Mouse (Mus musculus) liver, embryonic 14.5 days (tissue): ENCODE results near the gene Clasp1.

Source experiments
- CTCF ChIP-seq: IDR thresholded peaks from 2 replicates; pipeline ENCODE4 v1.5.1; 2016; ENCODE audit warnings: antibody characterized with exemption, low read depth, control low read depth
- EP300 ChIP-seq: IDR thresholded peaks from 2 replicates; pipeline ENCODE4 v1.6.1; 2016; ENCODE audit warnings: antibody characterized with exemption, low read depth

DNA sequence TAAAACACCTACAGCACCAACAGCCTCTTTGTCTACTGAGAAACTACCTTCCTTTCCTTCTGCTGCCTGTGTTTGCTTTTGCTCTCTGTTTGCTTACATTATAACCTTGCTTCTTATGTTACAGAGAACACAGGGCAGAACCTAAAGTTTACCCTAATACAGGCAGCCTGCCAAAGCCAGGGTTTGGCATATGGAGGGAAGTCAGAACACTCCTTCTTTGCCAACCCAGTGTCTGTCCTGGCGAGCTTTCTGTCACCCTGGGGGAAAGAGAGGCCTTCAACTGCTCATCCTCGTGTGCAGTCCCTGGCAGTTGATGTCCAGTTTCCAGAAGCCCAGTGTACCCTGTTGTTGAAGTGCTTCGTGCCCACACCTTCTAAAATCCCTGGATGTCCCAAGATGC is 209.5 kb downstream of the Clasp1 start:
- no peak for TF ChIP-seq CTCF
- no peak for TF ChIP-seq EP300
